Mouse (Mus musculus): Measurements from ENCODE around the gene Clec2l. TPM values are rescaled to one million over a fixed set of nuclear protein-coding genes. Genes with fewer than 3 reads are reported as not detected.
"Not testable (repeated sequence)": the region's sequence is repeated elsewhere in the genome, so short reads cannot be mapped to it uniquely, and the experiment has no call there.

The Clec2l gene
- polyA plus RNA-seq, 1 experiment: 1.1 TPM

DNA sequence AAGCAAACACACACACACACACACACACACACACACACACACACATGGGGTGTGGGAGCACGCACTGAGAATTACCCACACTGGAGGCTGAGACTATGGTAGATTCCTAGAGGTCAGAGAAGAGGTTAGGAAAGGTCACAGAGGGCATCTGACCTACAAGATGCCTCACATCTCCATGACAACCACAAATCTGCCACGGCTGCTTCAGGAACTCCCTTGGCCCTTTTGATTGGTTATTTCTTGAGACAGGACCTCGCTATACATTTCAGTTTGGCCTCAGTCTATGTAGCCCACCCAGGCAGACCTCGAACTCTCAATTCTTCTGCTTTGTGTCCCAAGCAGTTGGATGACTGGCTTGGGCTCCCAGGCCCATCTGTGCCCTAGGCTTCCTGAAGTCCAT, 1.2 kb upstream of the Clec2l start:
- 79% methylated on average over 4 of the region's 4 CpGs for WGBS
- H3K4me1 ChIP-seq (ENCODE audit: control insufficient read depth, insufficient read depth, low read length): no peaks in the 10 kb centered on the region
- DNase-seq: no peak
- no peak for TF ChIP-seq POLR2A (IDR thresholded peaks at IDR 0.05; ENCODE audit: borderline replicate concordance, extremely low read depth, low read depth, low read length)
- no peak for TF ChIP-seq CTCF (IDR thresholded peaks at IDR 0.05; ENCODE audit: insufficient read depth, low read length)
- no peak overlapping the region for H3K4me3 ChIP-seq (replicated peaks; ENCODE audit: extremely low read depth, low read depth, low read length)

DNA sequence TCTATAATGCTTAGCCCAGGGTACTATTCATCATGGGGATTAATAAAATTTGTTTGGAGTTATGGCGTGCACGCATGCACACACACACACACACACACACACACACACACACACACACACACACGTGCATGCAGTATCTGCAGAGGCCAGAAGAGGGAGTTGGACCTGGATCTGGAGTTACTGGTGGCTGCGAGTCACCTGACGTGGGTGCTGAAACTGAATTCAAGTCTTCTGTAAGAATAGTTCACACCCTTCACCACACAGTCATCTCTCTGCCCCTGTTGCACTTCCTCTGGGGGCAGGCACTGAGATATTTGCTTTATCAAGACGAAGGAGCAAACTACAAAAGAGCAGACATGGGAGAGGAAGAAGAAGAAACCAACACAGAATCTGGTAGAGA, 6.7 kb downstream of the Clec2l start:
- 60% methylated on average over 6 of the region's 6 CpGs for WGBS
- no peaks in the 10 kb centered on the region for H3K4me1 ChIP-seq (ENCODE audit: control insufficient read depth, insufficient read depth, low read length)
- TF ChIP-seq CTCF (IDR thresholded peaks at IDR 0.05; ENCODE audit: insufficient read depth, low read length) (peak; percentile 17; the same call in 1 of the 2 replicates), POLR2A (IDR thresholded peaks at IDR 0.05; ENCODE audit: borderline replicate concordance, extremely low read depth, low read depth, low read length) (no peak)
- no peak for DNase-seq
- no peak overlapping the region for H3K4me3 ChIP-seq (replicated peaks; ENCODE audit: extremely low read depth, low read depth, low read length)

- not testable (repeated sequence) for H3K4me3 ChIP-seq (replicated peaks; ENCODE audit: extremely low read depth, low read depth, low read length); H3K4me1 ChIP-seq (ENCODE audit: control insufficient read depth, insufficient read depth, low read length); DNase-seq
- 83% methylated on average over 1 of the region's 1 CpGs for WGBS
Measured at GRCm38 (mm10) chr6:38670488-38670887, 7.6 kb downstream of the Clec2l start.

DNA sequence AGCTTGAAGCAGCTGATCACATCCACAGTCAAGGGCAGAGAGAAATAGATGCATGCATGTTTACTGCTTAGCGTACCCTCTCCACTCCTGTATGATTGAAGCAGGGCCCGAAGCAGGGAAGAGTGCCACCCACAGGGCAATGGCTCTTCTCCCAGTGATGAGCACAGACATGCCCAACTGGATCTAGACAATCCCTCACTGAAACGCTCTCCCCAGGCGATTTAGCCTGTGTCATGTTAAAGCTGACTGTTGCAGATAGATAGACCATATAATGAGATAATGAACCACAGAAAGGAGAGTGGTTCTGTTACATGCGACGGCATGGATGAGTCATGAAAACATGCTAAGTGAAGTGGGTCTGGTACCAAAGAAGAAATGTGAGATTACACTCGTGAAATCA, 8.4 kb downstream of the Clec2l start:
- no peak for TF ChIP-seq CTCF (IDR thresholded peaks at IDR 0.05; ENCODE audit: insufficient read depth, low read length)
- no peak for TF ChIP-seq POLR2A (IDR thresholded peaks at IDR 0.05; ENCODE audit: borderline replicate concordance, extremely low read depth, low read depth, low read length)
- WGBS: 88% methylated on average over 7 of the region's 7 CpGs
- H3K4me3 ChIP-seq (replicated peaks; ENCODE audit: extremely low read depth, low read depth, low read length): no peak overlapping the region
- DNase-seq: no peak
- H3K4me1 ChIP-seq (ENCODE audit: control insufficient read depth, insufficient read depth, low read length): no peaks in the 10 kb centered on the region

GRCm38 (mm10) chr6:38672011-38672410, 9.1 kb downstream of the Clec2l start:
- no peak overlapping the region for H3K4me3 ChIP-seq (replicated peaks; ENCODE audit: extremely low read depth, low read depth, low read length)
- 82% methylated on average over 3 of the region's 3 CpGs for WGBS
- TF ChIP-seq POLR2A (IDR thresholded peaks at IDR 0.05; ENCODE audit: borderline replicate concordance, extremely low read depth, low read depth, low read length): no peak
- TF ChIP-seq CTCF (IDR thresholded peaks at IDR 0.05; ENCODE audit: insufficient read depth, low read length): no peak
- no peak for DNase-seq
- no peaks in the 10 kb centered on the region for H3K4me1 ChIP-seq (ENCODE audit: control insufficient read depth, insufficient read depth, low read length)

DNA sequence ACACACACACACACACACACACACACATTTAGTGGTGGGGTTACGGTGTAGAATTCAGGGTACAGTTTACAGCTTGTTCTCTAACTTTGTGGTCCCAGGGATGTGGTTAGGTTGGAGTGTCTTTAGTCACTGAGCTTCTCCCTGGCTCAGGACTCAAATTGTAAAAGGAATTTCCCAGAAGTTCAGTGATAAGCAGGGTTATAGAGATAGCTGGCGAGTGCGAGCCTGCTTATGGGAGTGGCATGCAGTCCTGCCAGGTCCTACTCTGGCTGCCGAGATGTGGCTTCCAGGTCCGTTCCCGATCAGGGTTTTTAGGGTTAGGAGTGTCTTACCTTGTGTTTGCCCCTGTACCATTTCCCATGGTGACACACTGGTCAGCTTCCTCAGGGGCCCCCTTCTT, 13.3 kb downstream of the Clec2l start:
- TF ChIP-seq POLR2A (IDR thresholded peaks at IDR 0.05; ENCODE audit: borderline replicate concordance, extremely low read depth, low read depth, low read length): no peak
- TF ChIP-seq CTCF (IDR thresholded peaks at IDR 0.05; ENCODE audit: insufficient read depth, low read length): no peak
- Histone ChIP-seq H3K4me3 (replicated peaks; ENCODE audit: extremely low read depth, low read depth, low read length) (no peak overlapping the region), H3K4me1 (ENCODE audit: control insufficient read depth, insufficient read depth, low read length) (no peaks in the 10 kb centered on the region)
- no peak for DNase-seq
- 64% methylated on average over 6 of the region's 6 CpGs for WGBS

DNA sequence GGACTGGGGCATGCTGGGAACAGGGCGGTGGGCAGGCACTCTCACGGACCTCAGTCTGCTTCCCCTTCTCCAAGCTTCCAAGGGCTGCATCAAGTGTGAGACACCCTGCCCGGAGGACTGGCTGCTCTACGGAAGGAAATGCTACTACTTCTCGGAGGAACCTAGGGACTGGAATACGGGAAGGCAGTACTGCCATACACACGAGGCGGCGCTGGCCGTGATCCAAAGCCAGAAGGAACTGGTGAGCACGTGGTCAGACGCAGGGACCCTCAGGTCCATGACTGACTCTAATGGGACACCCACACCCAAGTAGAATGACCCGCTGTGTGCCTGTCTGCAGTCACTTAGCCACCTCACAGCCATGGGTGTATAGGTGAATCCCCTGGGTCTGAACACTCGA, 13.9 kb downstream of the Clec2l start:
- 62% methylated on average over 14 of the region's 14 CpGs for WGBS
- TF ChIP-seq CTCF (IDR thresholded peaks at IDR 0.05; ENCODE audit: insufficient read depth, low read length) (no peak), POLR2A (IDR thresholded peaks at IDR 0.05; ENCODE audit: borderline replicate concordance, extremely low read depth, low read depth, low read length) (no peak)
- no peak for DNase-seq
- Histone ChIP-seq H3K4me3 (replicated peaks; ENCODE audit: extremely low read depth, low read depth, low read length) (no peak overlapping the region), H3K4me1 (ENCODE audit: control insufficient read depth, insufficient read depth, low read length) (no peaks in the 10 kb centered on the region)

DNA sequence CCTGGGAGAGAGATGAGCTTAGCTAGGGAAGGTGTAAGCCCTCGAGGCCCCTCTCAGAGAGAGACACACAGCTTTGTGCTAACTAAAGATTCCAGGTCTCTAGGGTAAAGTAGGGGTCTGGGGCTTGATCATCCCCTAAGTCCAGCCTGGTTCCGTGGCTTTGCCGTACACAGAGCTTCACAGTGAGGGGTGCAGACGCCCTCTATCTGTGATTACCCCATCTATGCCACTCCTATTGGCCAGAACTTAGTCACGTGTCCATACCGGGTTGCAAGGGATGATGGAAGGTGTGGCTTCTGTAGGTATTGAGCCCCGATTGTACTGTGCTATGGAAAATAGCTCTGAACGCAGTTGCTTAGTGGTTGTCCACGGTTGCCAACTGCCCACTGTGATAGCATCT, 14.8 kb downstream of the Clec2l start:
- TF ChIP-seq CTCF (IDR thresholded peaks at IDR 0.05; ENCODE audit: insufficient read depth, low read length) (no peak), POLR2A (IDR thresholded peaks at IDR 0.05; ENCODE audit: borderline replicate concordance, extremely low read depth, low read depth, low read length) (no peak)
- WGBS: 75% methylated on average over 9 of the region's 9 CpGs
- Histone ChIP-seq H3K4me3 (replicated peaks; ENCODE audit: extremely low read depth, low read depth, low read length) (no peak overlapping the region), H3K4me1 (ENCODE audit: control insufficient read depth, insufficient read depth, low read length) (no peaks in the 10 kb centered on the region)
- DNase-seq: no peak

- no peak for TF ChIP-seq POLR2A (IDR thresholded peaks at IDR 0.05; ENCODE audit: borderline replicate concordance, extremely low read depth, low read depth, low read length)
- no peak for TF ChIP-seq CTCF (IDR thresholded peaks at IDR 0.05; ENCODE audit: insufficient read depth, low read length)
- H3K4me1 ChIP-seq (ENCODE audit: control insufficient read depth, insufficient read depth, low read length): no peaks in the 10 kb centered on the region
- WGBS: 49% methylated on average over 2 of the region's 2 CpGs
- DNase-seq: no peak
- H3K4me3 ChIP-seq (replicated peaks; ENCODE audit: extremely low read depth, low read depth, low read length): no peak overlapping the region
Measured at GRCm38 (mm10) chr6:38682532-38682931, 19.7 kb downstream of the Clec2l start.

- TF ChIP-seq POLR2A (IDR thresholded peaks at IDR 0.05; ENCODE audit: borderline replicate concordance, extremely low read depth, low read depth, low read length) (no peak), CTCF (IDR thresholded peaks at IDR 0.05; ENCODE audit: insufficient read depth, low read length) (peak; percentile 56)
- WGBS: 71% methylated on average over 11 of the region's 11 CpGs
- H3K4me3 ChIP-seq (replicated peaks; ENCODE audit: extremely low read depth, low read depth, low read length): no peak overlapping the region
- DNase-seq: peak; percentile 37
- H3K4me1 ChIP-seq (ENCODE audit: control insufficient read depth, insufficient read depth, low read length): no peaks in the 10 kb centered on the region
Measured at GRCm38 (mm10) chr6:38687216-38687615, 24.3 kb downstream of the Clec2l start.

DNA sequence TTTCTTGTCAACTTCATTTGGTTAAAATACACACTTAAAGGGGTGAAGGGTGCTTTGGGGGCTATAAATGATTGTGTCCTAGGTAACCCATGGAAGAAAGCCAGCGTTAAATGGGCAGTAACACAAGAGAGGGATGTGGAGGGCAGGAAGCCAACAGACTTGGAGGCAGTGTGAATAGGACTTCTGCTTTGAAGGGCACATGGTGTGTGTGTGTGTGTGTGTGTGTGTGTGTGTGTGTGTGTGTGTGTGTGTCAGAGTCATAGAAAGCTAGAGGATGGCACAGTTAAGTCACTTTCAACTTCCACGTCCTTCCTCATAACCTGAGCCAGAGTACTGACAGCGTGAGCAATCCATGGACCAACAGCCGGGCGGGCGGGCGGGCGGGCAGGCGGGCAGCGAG, 26.0 kb downstream of the Clec2l start:
- TF ChIP-seq POLR2A (IDR thresholded peaks at IDR 0.05; ENCODE audit: borderline replicate concordance, extremely low read depth, low read depth, low read length) (no peak), CTCF (IDR thresholded peaks at IDR 0.05; ENCODE audit: insufficient read depth, low read length) (no peak)
- Histone ChIP-seq H3K4me3 (replicated peaks; ENCODE audit: extremely low read depth, low read depth, low read length) (no peak overlapping the region), H3K4me1 (ENCODE audit: control insufficient read depth, insufficient read depth, low read length) (no peaks in the 10 kb centered on the region)
- 72% methylated on average over 10 of the region's 10 CpGs for whole genome bisulfite sequencing
- DNase-seq: no peak
